Mouse (Mus musculus) induced T-regulatory cell, adult 2 months (primary cell): ENCODE data around the gene Ankra2.

Experiments
- DNase-seq: peaks from one replicate; pipeline ENCODE4 v3.0.0-alpha.2; 2012; ENCODE audit warnings: low read depth

Ankra2 gene

DNA sequence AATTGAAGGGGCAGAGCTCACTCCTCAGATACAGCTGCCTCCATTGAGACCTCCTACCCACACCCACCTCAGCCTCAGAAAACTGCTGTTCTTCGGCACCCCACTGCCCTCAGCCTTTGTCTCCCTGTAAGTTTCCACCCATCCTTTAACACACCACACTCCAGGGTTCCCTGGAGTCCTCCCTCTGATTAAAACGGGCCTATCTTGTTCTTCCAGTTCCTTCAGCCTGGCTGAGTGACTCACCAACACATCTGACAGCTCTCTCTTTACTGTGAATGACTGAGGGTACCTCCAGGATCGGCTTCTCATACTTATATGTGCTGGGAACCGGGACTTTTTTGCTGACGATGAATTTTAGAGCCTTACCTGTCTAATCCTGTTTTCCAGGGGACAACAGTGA, 33.2 kb downstream of the Ankra2 start:
- no peak for DNase-seq

DNA sequence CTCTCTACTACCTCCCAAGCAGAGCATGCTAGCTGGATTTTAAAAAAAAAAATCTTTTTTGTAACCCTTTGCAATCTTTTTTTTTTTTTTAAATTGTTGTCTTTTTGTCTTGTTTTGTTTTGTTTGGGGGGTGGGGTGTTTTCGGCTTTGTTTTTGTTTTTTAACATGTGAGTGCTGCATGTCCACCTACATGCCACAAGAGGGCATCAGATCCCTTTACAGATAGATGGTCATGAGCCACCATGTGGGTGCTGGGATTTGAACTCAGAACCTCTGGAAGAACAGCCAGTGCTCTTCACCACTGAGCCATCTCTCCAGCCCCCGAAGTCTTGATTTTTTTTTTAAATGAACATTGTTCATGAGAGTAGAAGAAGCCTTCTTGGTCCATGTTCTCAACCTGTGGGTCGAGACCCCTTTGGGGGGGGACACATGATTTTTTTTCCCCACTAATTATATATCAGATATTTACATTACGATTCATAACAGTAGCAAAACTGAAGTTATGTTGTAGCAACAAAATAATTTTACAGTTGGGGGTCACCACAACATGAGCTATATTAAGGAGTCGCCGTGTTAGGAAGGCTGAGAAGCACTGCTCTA, 35.1 kb downstream of the Ankra2 start:
- peak; percentile 31 for DNase-seq

DNA sequence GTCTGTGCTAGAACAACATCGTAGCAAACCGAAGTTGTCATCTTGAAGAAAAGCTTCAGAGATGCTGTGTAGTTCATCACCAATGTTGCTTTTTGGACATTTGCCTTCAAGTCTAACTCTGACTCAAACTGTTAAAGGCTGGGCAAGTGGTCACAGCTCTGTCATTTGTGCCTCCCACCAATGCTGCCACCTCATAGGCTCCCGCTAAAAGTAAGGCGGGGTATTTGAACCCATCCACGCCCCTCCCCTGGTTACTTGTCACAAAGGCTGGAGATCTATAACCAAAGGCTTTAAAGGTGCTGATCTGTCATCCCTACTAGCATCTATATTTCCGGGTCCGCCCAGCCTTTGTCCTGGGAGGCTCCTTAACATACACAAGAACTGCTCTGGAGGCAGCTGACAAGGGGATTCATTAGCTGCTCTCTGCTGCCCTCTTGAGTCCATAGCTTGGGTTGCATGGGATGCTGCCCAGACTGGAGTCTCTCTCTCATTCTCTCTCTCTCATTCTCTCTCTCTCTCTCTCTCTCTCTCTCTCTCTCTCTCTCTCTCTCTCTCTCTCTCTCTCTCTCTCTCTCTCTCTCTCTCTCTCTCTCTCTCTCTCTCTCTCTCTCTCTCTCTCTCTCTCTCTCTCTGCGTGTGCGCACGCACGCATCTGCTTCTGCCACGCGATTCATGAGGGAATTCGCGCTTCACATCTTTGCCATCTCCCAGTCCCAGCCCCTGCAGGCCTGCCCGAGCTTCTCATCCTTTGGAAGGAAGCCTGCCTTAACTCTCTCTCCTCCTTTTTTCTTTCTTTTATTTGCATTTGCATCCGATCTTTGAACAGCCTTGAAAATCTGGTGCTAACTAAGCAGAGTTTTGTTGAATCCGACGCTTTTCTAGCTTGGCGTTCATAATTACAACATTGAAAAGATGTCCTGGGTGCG, 36.2 kb downstream of the Ankra2 start:
- peak; percentile 85 for DNase-seq

DNA sequence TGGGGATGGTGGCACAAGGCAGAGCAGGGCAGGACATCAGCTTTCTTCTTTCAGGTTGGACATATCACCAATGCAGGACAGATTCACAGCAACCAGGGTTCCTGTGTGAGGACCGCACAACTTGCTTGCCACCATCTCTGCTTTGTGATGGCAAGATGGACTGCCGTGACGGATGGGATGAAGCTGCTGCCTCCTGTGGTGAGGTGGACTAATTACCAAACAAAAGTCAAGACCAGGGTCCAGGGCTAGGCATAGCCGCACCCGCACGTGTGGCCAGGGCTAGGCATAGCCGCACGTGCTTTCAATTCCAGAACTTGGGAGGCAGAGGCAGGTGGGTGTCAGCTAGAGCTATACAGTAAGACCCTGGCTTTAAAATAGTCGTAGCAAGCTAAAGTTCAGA, 42.4 kb downstream of the Ankra2 start:
- no peak for DNase-seq

DNA sequence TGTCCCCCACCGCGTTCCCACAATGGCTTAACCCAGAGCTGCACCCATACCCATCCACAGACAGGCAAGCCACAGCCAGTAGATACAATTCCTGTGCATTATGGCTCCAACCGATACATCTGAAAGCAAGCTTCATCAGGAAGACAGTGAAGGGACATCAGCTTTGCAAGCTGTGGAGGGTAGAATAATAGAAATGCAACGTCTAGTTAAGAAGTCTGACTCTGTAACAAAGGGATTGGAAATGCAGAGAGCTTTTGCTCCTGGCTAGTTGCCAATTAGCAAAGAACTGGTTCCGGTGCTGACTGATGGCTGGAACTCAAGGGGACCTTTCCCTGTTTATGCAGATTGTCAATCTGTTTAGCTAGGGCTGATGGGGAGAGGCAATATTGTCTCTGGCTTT, 43.5 kb downstream of the Ankra2 start:
- no peak for DNase-seq

DNA sequence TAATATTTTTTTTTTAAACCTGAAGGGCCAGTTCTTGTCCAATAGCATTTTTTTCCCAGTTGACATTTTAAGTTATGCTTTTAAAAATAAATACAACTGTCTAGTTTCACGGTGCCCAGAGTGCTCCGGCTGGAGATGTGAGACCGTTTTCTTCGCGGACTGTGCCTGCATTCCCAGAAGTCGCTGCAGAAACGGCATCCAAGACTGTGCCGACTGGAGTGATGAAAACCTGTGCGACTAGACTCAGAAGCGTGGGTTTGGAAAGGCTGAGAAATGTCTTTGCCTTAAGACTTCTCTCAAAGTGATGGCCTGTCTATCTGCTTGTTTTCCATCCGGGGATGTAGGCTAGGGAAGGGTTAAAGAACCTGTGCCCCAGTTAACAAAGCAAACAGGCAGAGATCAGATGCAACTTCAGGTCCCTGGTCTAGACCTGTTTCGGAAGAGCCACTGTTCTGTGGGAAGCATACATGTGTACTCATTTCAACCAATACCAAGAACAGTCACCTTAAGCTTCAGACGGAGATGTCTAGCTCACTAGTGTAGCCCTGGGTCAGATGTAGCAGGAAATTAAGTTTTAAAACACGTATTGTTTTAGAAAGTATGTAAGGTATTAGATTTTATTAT, 44.1 kb downstream of the Ankra2 start:
- DNase-seq, result no peak

DNA sequence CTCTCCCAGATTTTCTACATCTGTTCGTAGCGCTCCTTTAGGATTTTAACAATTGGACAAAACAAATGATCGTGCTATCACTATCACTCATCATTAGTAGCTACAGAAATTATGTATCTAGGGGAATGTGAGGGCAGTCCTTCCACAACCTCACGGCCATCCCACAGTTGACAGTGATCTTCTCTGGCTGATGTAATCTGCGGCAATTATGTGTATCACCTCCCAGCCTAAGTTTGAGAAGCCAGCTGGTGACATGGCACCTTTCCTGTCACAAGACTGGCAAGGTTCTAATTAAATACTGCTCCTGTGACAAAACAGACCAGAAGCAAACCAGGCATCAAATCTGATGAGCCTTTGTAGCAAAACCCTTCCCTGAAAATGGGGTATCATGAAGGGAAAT, 45.1 kb downstream of the Ankra2 start:
- no peak for DNase-seq

DNA sequence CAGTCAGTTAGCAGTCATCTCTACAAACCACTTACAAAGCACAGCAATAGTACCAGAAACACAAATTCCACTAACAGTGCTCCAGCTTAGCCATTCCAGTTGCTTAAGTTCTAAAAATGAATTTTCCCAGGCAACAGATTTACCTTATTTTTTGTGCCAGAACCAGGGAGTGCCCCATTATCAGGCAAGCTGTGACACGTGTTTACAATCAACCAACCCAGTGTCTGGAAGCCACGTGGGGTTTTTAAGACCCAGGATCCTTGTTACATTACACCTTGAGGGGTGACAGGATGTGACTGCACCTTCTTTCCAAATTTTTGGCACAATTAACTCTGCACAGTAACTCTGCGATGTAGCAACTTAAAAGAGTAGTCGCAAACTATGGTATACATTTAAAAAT, 45.9 kb downstream of the Ankra2 start:
- no peak for DNase-seq

DNA sequence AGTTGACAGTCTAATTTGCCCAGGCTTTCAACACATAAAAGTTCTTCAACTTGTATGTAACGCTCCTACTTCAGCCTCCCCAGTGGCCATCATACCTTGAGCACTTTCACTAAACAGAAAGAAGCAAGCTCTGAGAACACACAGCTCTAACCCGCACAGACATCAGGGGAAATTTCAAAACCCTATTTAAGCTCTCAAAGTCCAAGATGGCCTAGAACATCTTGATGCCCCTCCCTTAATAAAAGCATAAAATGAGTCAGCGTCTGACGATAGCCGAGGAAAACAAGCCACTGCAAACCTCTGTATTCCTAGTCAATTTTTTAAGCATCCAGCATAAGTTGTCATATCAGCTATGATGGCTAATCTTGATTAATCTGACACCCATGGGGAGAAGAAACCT, 48.7 kb downstream of the Ankra2 start:
- no peak for DNase-seq

DNA sequence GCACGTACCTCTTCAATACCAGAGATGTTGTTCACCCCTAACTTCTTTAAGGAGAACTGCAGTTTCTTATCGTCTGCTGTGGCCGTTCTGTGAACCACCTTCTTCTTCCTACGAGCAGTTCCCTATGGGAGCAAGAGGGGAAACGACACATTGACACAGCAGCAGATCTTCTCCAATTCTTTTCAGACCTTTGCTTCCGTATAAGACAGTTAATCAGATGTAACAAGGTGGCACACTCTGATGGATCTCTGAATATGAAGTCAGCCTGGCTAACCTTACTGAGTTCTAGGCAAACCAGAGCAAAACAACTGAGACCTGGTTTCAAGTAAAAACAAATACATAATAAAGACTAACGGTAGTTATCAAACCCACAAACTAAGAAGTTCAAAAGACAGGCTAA, 50.8 kb downstream of the Ankra2 start:
- DNase-seq, result no peak

DNA sequence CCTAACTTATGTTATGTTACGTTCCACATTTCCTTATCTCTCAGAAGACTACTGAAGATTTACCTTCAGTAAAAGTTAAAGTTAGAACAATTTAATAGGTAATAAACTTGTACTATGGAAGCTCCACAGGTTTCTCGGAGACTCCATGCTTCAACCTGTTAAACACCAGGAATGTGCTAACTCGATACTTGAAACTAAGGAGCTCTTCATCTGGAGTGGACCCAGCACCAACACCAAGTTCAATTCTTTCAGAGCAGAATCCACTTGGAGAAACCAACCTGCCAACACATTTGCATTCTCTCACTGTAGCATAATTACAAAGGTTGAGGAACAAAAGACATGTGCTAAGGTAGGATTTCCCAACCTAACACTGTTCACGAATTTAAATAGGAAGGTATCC, 52.2 kb downstream of the Ankra2 start:
- no peak for DNase-seq

DNA sequence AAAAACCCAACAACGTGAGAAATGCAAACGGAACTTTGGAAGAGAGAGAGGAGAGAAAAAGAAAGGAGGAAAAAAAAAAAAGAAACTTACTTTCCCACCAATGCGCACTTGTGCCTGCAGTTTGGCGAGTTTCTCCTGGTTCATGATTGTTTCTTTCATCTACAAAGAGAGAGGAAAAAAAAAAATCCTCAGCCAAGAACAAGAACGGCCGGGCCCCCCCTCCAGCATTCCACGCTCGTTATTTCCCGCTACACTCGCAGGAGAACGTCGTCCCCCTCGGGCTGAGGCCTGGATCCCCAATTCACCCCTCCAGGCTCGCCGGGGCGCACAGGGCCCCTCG, 53.2 kb downstream of the Ankra2 start:
- no peak for DNase-seq

DNA sequence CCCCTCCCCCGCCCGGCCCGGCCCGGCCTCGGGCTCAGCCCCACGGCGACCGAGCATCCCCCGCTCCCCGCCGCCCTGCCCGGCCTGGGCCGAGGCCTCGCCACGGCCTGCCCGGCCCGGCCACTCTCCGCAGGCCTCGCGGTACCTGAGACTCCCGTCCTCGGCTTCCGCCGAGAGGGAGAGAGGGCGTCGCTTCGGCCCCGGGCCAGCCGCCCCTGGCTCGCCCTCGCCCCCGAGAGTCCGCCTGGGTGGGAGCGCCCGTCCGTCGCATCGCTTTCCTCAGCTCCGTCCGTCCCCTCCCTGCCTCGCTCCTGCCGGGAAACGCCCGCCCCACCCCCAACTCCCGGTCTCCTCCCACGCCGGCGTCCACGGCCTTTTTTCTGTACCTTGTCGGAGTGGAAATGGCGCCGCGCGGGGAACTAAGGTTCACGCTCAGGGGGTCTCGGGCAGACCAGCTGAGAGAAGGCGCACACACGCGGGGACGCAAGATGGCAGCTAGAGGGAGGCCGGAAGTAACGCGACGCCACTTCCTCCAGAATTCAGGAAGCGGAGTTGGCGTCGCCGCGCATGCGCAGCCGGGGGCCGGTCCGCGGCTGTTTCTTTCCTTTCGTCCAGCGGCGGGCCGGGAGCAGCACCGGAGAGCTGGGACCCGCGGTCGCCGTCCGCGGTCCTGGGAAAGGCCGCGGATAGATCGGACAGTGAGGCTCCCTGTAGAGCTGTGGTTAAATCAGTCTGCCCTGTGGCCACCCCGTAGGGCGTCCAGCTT, 53.8 kb downstream of the Ankra2 start, which contains the start of gene Btf3:
Btf3 (minus strand) TSS at position 527 of the 766 bp plus-strand sequence.
- DNase-seq, result peak; percentile 97

DNA sequence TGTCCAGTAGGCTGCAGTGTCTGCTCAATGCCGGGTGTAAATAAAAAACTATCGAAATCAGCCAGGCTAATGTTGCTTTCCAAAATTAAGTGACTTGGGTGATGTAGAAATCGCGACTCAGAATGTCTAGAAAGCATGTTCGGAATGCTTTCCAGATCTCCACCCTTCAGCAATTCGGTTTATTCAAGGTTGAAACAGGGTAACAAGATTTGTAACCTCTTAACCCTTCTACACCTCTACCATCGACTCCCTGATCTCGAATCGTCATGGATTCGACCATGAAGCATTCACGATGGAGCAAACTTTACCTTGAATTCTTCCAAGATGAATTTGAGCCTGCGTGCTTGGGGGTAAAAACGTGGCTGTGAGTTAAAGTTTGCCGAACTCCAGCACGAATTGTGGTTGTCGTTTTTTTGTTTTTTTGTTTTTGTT, 54.4 kb downstream of the Ankra2 start:
- DNase-seq, result no peak

DNA sequence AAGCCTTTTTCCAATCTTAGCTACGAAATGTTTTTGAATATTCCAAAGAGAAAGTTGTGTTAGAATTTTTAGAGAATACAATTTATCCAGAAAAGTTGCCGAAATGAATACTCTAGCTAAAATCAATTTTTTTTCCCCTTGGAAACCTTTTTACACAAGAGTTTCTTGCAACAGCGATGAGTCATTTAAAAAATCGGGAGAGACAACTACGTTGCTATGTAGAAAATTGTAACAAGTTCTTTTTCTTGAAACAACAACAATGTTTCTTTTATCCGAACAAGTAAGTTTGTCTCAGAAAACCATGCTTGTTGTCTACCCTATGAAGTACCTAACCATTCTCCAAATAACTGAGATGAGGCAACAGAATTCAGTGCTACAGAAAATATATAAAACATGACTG, 55.0 kb downstream of the Ankra2 start:
- no peak for DNase-seq
